Mouse (Mus musculus) heart, adult 8-10 months (tissue): ENCODE data around the gene Srrm1. TPM values are rescaled to one million over a fixed set of nuclear protein-coding genes. Genes with fewer than 3 reads are reported as not detected.
"Not testable (repeated sequence)": the region's sequence is repeated elsewhere in the genome, so short reads cannot be mapped to it uniquely, and the experiment has no call there.

Experiments used
- DNase-seq: peaks from one replicate; pipeline ENCODE4 v3.0.0; 2022; ENCODE audit warnings: low spot score
- total RNA-seq, 4 experiments: library from RNA; stranded (reverse); gene quantifications; 2 replicates each; pipeline ENCODE4 v1.2.4; 2022

Gene Srrm1
- total RNA-seq, 4 experiments from 2014 or later = 47.4 to 70.9 (median 55.8) TPM

- not testable (repeated sequence) for DNase-seq
Observed at GRCm38 (mm10) chr4:135354751-135355150, 1.6 kb upstream of the Srrm1 start.

- DNase-seq = peak; percentile 14
Observed at GRCm38 (mm10) chr4:135353794-135354450, 801 bp upstream of the Srrm1 start.

- DNase-seq = no peak
Observed at GRCm38 (mm10) chr4:135352326-135353065, 625 bp downstream of the Srrm1 start.

- no peak for DNase-seq
Observed at GRCm38 (mm10) chr4:135337376-135337942, 15.7 kb downstream of the Srrm1 start.

- DNase-seq = no peak
Observed at GRCm38 (mm10) chr4:135336023-135336357, 17.1 kb downstream of the Srrm1 start.

- no peak for DNase-seq
Observed at GRCm38 (mm10) chr4:135335327-135336022, 17.6 kb downstream of the Srrm1 start.

GRCm38 (mm10) chr4:135326469-135326868, 26.7 kb downstream of the Srrm1 start:
- DNase-seq = no peak

- DNase-seq = no peak
Observed at GRCm38 (mm10) chr4:135326046-135326445, 27.1 kb downstream of the Srrm1 start.

- no peak for DNase-seq
Observed at GRCm38 (mm10) chr4:135323021-135323420, 30.1 kb downstream of the Srrm1 start.

GRCm38 (mm10) chr4:135317966-135318365, 35.2 kb downstream of the Srrm1 start:
- peak; percentile 81 for DNase-seq

- no peak for DNase-seq
Observed at GRCm38 (mm10) chr4:135317539-135317938, 35.6 kb downstream of the Srrm1 start.

- DNase-seq = no peak
Observed at GRCm38 (mm10) chr4:135315287-135315686, 37.8 kb downstream of the Srrm1 start.

- DNase-seq = peak; percentile 21
Observed at GRCm38 (mm10) chr4:135314419-135314832, 38.7 kb downstream of the Srrm1 start.

GRCm38 (mm10) chr4:135313761-135314241, 39.3 kb downstream of the Srrm1 start:
- DNase-seq = peak; percentile 70

GRCm38 (mm10) chr4:135313111-135313691, 39.9 kb downstream of the Srrm1 start:
- peak; percentile 81 for DNase-seq

- peak; percentile 86 for DNase-seq
Observed at GRCm38 (mm10) chr4:135312706-135313105, 40.4 kb downstream of the Srrm1 start.

- no peak for DNase-seq
Observed at GRCm38 (mm10) chr4:135310371-135310770, 42.8 kb downstream of the Srrm1 start.

GRCm38 (mm10) chr4:135309726-135310125, 43.4 kb downstream of the Srrm1 start:
- no peak for DNase-seq

GRCm38 (mm10) chr4:135309112-135309659, 43.9 kb downstream of the Srrm1 start:
- DNase-seq = no peak

GRCm38 (mm10) chr4:135306971-135307632, 46.0 kb downstream of the Srrm1 start:
- DNase-seq = peak; percentile 65

- DNase-seq = peak; percentile 74
Observed at GRCm38 (mm10) chr4:135306533-135306932, 46.6 kb downstream of the Srrm1 start.
